In the genomic region with DNA sequence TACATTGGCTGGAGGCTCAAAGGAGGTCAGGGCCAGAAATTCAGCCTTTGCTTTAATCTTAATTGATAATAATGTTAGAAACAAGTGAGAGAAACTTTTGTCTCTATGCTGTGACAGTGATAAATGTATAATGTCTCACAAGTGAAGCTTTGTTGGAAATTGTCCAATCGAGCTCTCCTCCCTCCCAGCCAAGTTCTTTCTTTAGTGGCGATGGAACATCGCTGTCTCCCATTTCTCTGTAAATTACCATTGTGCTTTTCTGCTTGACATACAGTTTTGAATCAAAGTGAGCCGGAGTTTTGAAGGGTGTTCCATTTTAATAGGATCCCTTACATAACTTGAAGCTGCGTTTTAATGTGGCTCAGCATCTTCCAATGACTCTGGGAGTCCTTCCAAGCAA, we compare ENCODE assay signal across 24 mouse cellular contexts. TPM values are rescaled to one million over a fixed set of nuclear protein-coding genes. Genes with fewer than 3 reads are reported as not detected.
DNase-seq lines count a peak whose midpoint lies in the region; ATAC-seq lines count a peak whose summit lies in the region.
"Had no signal": no experiment of that assay in that cellular context is flagged by ENCODE, and none has a peak within 500 bp of the region (broad histone marks: within the 10 kb centered on the region; RNA-seq: fewer than 3 reads in every experiment).

No protein-coding gene starts in this region.

- H3K36me3 ChIP-seq in forebrain, embryonic 10.5 days (replicated peaks), result no peaks in the 10 kb centered on the region
- H3K36me3 ChIP-seq in forebrain, embryonic 16.5 days (ENCODE audit: control insufficient read depth, insufficient read depth), result no peaks in the 10 kb centered on the region
- H3K36me3 ChIP-seq in neural tube, embryonic 13.5 days, result no peaks in the 10 kb centered on the region
- H3K36me3 ChIP-seq: embryonic facial prominence, embryonic 12.5 days; heart, embryonic 13.5 days; hindbrain, embryonic 15.5 days; neural tube, embryonic 12.5 days had no signal

- no peak overlapping the region for H3K4me3 ChIP-seq in forebrain, embryonic 10.5 days
- no peak overlapping the region for H3K4me3 ChIP-seq in forebrain, embryonic 16.5 days (replicated peaks; ENCODE audit: low read length)
- H3K4me3 ChIP-seq in neural tube, embryonic 13.5 days, result no peak overlapping the region
- H3K4me3 ChIP-seq: embryonic facial prominence, embryonic 12.5 days; heart, adult 2 months; heart, embryonic 13.5 days; hindbrain, embryonic 15.5 days; neural tube, embryonic 12.5 days had no signal

- H3K27me3 ChIP-seq in forebrain, embryonic 10.5 days (ENCODE audit: poor library complexity, severe bottlenecking), result no peaks in the 10 kb centered on the region
- H3K27me3 ChIP-seq in forebrain, embryonic 16.5 days (replicated peaks; ENCODE audit: control insufficient read depth, insufficient read depth, low read length), result no peaks in the 10 kb centered on the region
- no peaks in the 10 kb centered on the region for H3K27me3 ChIP-seq in neural tube, embryonic 13.5 days
- H3K27me3 ChIP-seq: embryonic facial prominence, embryonic 12.5 days; heart, embryonic 13.5 days; hindbrain, embryonic 15.5 days; neural tube, embryonic 12.5 days had no signal

- ATAC-seq in forebrain, embryonic 16.5 days, result no peak
- ATAC-seq in neural tube, embryonic 13.5 days (ENCODE audit: low read depth), result no peak
- ATAC-seq: intestine, embryonic 16.5 days; lung, postnatal 0 days had no signal

- no peak overlapping the region for H3K4me2 ChIP-seq in forebrain, embryonic 16.5 days (ENCODE audit: low read length)
- H3K4me2 ChIP-seq in neural tube, embryonic 13.5 days, result no peak overlapping the region
- H3K4me2 ChIP-seq: embryonic facial prominence, embryonic 12.5 days; heart, embryonic 13.5 days; hindbrain, embryonic 15.5 days; midbrain, embryonic 11.5 days; neural tube, embryonic 12.5 days had no signal

- DNase-seq in forebrain, embryonic 10.5 days (ENCODE audit: extremely low spot score, low spot score), result no peak
- DNase-seq in kidney, adult 9 months, result peak; percentile 24
- no peak for DNase-seq in kidney, adult 11 months
- DNase-seq in neural tube, embryonic 10.5 days (ENCODE audit: extremely low spot score, low spot score), result no peak
- no peak for DNase-seq in yolk sac, embryonic 10.5 days (ENCODE audit: low spot score)
- DNase-seq: adrenal gland, postnatal 14 days; cerebellum, postnatal 10 days; gastrocnemius, postnatal 36 days; heart, adult 2 months; heart, postnatal 14 days; retina, postnatal 1 day; right cerebral cortex, postnatal 25 days; spleen, adult 18-20 months; thymus, postnatal 36 days had no signal

- H3K4me1 ChIP-seq in forebrain, embryonic 10.5 days, result peaks cover 49% of the 10 kb centered on the region
- H3K4me1 ChIP-seq in forebrain, embryonic 16.5 days (replicated peaks; ENCODE audit: control insufficient read depth, insufficient read depth, low read length), result peaks cover 27% of the 10 kb centered on the region
- peaks cover 45% of the 10 kb centered on the region for H3K4me1 ChIP-seq in neural tube, embryonic 13.5 days (replicated peaks)
- H3K4me1 ChIP-seq: embryonic facial prominence, embryonic 12.5 days had no signal

- no peaks in the 10 kb centered on the region for H3K9me3 ChIP-seq in forebrain, embryonic 10.5 days
- no peaks in the 10 kb centered on the region; the same call in 1 of the 2 replicates for H3K9me3 ChIP-seq in forebrain, embryonic 16.5 days (ENCODE audit: control insufficient read depth, low read length)
- H3K9me3 ChIP-seq in neural tube, embryonic 13.5 days, result no peaks in the 10 kb centered on the region
- H3K9me3 ChIP-seq: embryonic facial prominence, embryonic 12.5 days; heart, embryonic 13.5 days; hindbrain, embryonic 15.5 days; neural tube, embryonic 12.5 days had no signal

- H3K9ac ChIP-seq in forebrain, embryonic 16.5 days (replicated peaks; ENCODE audit: low read depth, low read length), result no peak overlapping the region
- no peak overlapping the region for H3K9ac ChIP-seq in neural tube, embryonic 13.5 days
- H3K9ac ChIP-seq: embryonic facial prominence, embryonic 12.5 days; heart, embryonic 13.5 days; hindbrain, embryonic 15.5 days; neural tube, embryonic 12.5 days had no signal

- H3K27ac ChIP-seq in forebrain, embryonic 10.5 days, result peak overlapping the region; percentile 81
- H3K27ac ChIP-seq in forebrain, embryonic 16.5 days (ENCODE audit: low read length), result no peak overlapping the region; the same call in 1 of the 2 replicates
- H3K27ac ChIP-seq in neural tube, embryonic 13.5 days (replicated peaks), result peak overlapping the region; percentile 46; the same call in 1 of the 2 replicates
- H3K27ac ChIP-seq: embryonic facial prominence, embryonic 12.5 days; heart, adult 2 months; heart, embryonic 13.5 days; kidney, postnatal 0 days; neural tube, embryonic 12.5 days had no signal

- WGBS in forebrain, embryonic 10.5 days, result 94% methylated on average over 5 of the region's 5 CpGs
- WGBS in forebrain, embryonic 16.5 days, result 21% methylated on average over 5 of the region's 5 CpGs
- WGBS in neural tube, embryonic 13.5 days, result 38% methylated on average over 5 of the region's 5 CpGs

RNA-seq across cellular contexts. Expression of gene Igsf11, which starts 56.0 kb away (rescaled TPM):
- 2.2 and 2.4 TPM in 2 replicates for polyA plus RNA-seq in forebrain, embryonic 10.5 days (2016; fragmentation: Nextera tagmentation; extraction: Ambion mirVana)
- polyA plus RNA-seq in forebrain, embryonic 16.5 days (2015; fragmentation: Nextera tagmentation; extraction: Ambion mirVana), result 2.8 and 3.2 TPM in 2 replicates
- 4.3 and 5.5 TPM in 2 replicates for polyA plus RNA-seq in neural tube, embryonic 13.5 days (2015; fragmentation: Nextera tagmentation; extraction: Ambion mirVana)
